Mouse (Mus musculus): ENCODE data around the gene 4930562C15Rik.
A peak's percentile ranks its signal among the peaks of the same experiment; 100 is the strongest.

DNA sequence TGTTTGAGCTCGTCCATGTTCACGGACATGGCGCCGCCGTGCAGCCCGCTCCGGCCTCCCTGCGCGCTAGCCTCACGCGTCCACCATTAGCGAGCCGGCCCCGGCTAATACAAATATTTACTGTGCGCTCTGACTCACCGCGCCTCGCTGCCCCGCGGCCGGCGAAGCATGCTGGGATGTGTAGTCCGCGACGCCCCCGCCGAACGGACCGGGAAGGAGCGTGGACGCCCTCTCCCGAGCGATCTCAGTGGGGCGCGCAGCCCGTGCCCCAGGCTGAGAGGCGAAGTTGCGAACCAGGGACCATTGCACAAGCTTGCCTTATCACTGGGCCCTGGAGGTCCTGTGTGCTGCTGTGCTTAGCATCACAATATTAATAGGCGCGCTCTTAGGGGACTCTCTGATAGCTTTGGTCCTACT is 44.5 kb downstream of the 4930562C15Rik start:
- TF ChIP-seq CTCF (IDR thresholded peaks at IDR 0.05; ENCODE audit: insufficient read depth, low read depth, low read length) (no peak), POLR2A (IDR thresholded peaks at IDR 0.05; ENCODE audit: insufficient read depth, low read depth, low read length) (peak; percentile 95)

Measured in olfactory bulb, adult 2 months (tissue).